Mouse (Mus musculus) limb, embryonic 10.5 days (tissue): Measurements from ENCODE around the gene Tsen34. TPM values are rescaled to one million over a fixed set of nuclear protein-coding genes. Genes with fewer than 3 reads are reported as not detected.
A peak's percentile ranks its signal among the peaks of the same experiment; 100 is the strongest.
"Not testable (repeated sequence)": the region's sequence is repeated elsewhere in the genome, so short reads cannot be mapped to it uniquely, and the experiment has no call there.

ENCODE experiments used
- DNase-seq: peaks from one replicate; pipeline ENCODE4 v3.0.0-alpha.2; 2017; ENCODE audit warnings: low spot score
- H3K27ac ChIP-seq: fragments of 300-500 bp; sonication (generic); 2 replicates; pipeline ENCODE4 v1.5.1; 2016; ENCODE audit warnings: mild to moderate bottlenecking
- H3K27me3 ChIP-seq: fragments of 300-500 bp; sonication (generic); 2 replicates; pipeline ENCODE4 v1.6.1; 2016; ENCODE audit warnings: low read depth, mild to moderate bottlenecking; ENCODE audit not compliant: poor library complexity, severe bottlenecking
- H3K36me3 ChIP-seq: fragments of 300-500 bp; sonication (generic); 2 replicates; pipeline ENCODE4 v1.6.1; 2016; ENCODE audit warnings: mild to moderate bottlenecking, moderate library complexity
- H3K4me1 ChIP-seq: fragments of 300-500 bp; sonication (generic); 2 replicates; pipeline ENCODE4 v1.6.1; 2016
- H3K4me3 ChIP-seq: fragments of 300-500 bp; sonication (generic); 2 replicates; pipeline ENCODE4 v1.5.1; 2016; ENCODE audit warnings: mild to moderate bottlenecking, moderate library complexity
- H3K9me3 ChIP-seq: fragments of 300-500 bp; sonication (generic); replicated peaks from 2 replicates; pipeline ENCODE4 v1.6.1; 2016; ENCODE audit warnings: mild to moderate bottlenecking
- WGBS: fragments of 180-500 bp; shearing (Covaris S2); methylation state at CpG from one replicate; pipeline ENCODE4 v1.1.7; 2016; 5-methylcytosine and 5-hydroxymethylcytosine counted together
- microRNA-seq: library from miRNA; unstranded; fragments of <30 nt; microRNA quantifications from one replicate; pipeline ENCODE4, GENCODE M21; 2017
- polyA plus RNA-seq: library from polyadenylated mRNA; unstranded; fragments of >200 nt; fragmentation: Nextera tagmentation; extraction: Ambion mirVana; gene quantifications from 2 replicates; pipeline ENCODE4 v1.2.1, GENCODE M21; 2016

The Tsen34 gene
- polyA plus RNA-seq, 1 experiment from 2014 or later, result 357 TPM

- H3K27ac ChIP-seq, H3K4me1 ChIP-seq, DNase-seq, H3K27me3 ChIP-seq, H3K4me3 ChIP-seq, H3K9me3 ChIP-seq: not testable (repeated sequence)
- WGBS, result 40% methylated on average over 5 of the region's 5 CpGs
- H3K36me3 ChIP-seq, result peaks cover 41% of the 10 kb centered on the region
These were observed 15.9 kb downstream of the Tsen34 start for GRCm38 (mm10) chr7:3708447-3708980.

DNA sequence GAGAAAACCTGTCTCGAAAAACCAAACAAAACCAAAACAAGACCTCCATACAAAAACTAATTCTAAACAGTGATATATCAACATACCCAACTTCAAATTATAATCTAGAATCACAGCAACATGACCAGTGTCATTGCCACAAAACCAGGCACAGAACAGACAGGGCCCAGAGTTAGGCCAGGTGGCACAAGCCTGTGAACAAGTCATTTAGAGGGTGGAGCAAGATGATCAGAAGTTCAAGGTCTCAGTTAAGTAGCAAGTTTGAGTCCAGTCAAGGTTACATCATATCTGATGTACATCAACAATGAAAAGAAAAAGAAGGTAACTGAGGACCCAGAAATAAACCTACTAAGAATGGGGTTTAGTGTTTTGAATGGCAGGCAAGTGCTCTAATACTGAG, 16.3 kb downstream of the Tsen34 start:
- Histone ChIP-seq H3K36me3 (peaks cover 41% of the 10 kb centered on the region), H3K9me3 (no peaks in the 10 kb centered on the region), H3K27ac (no peak overlapping the region), H3K27me3 (no peaks in the 10 kb centered on the region), H3K4me1 (peaks cover 9% of the 10 kb centered on the region), H3K4me3 (no peak overlapping the region)
- WGBS, result 81% methylated on average over 1 of the region's 1 CpGs
- no peak for DNase-seq

- Histone ChIP-seq H3K27ac (no peak overlapping the region), H3K9me3 (no peaks in the 10 kb centered on the region), H3K4me1 (no peaks in the 10 kb centered on the region), H3K4me3 (no peak overlapping the region), H3K36me3 (peaks cover 8% of the 10 kb centered on the region), H3K27me3 (no peaks in the 10 kb centered on the region)
- DNase-seq, result no peak
- 55% methylated on average over 5 of the region's 5 CpGs for WGBS
These were observed 19.7 kb downstream of the Tsen34 start for GRCm38 (mm10) chr7:3712264-3712942.

- no peak for DNase-seq
- Histone ChIP-seq H3K9me3 (no peaks in the 10 kb centered on the region), H3K4me3 (no peak overlapping the region), H3K36me3 (no peaks in the 10 kb centered on the region), H3K27me3 (no peaks in the 10 kb centered on the region), H3K27ac (no peak overlapping the region), H3K4me1 (no peaks in the 10 kb centered on the region)
- WGBS, result 70% methylated on average over 1 of the region's 1 CpGs
These were observed 22.6 kb downstream of the Tsen34 start for GRCm38 (mm10) chr7:3715249-3715648.

- H3K4me1 ChIP-seq, H3K27ac ChIP-seq, H3K27me3 ChIP-seq, DNase-seq, H3K9me3 ChIP-seq, H3K36me3 ChIP-seq, H3K4me3 ChIP-seq: not testable (repeated sequence)
- WGBS, result 33% methylated on average over 1 of the region's 3 CpGs
These were observed 27.6 kb downstream of the Tsen34 start, which contains the start of gene Pirb for GRCm38 (mm10) chr7:3720268-3720667. Gene Pirb (minus strand): TSS chr7:3720391.

- H3K4me3 ChIP-seq, H3K27ac ChIP-seq, H3K27me3 ChIP-seq, H3K36me3 ChIP-seq, H3K9me3 ChIP-seq, DNase-seq, H3K4me1 ChIP-seq: not testable (repeated sequence)
These were observed 32.8 kb downstream of the Tsen34 start for GRCm38 (mm10) chr7:3725459-3725858.

DNA sequence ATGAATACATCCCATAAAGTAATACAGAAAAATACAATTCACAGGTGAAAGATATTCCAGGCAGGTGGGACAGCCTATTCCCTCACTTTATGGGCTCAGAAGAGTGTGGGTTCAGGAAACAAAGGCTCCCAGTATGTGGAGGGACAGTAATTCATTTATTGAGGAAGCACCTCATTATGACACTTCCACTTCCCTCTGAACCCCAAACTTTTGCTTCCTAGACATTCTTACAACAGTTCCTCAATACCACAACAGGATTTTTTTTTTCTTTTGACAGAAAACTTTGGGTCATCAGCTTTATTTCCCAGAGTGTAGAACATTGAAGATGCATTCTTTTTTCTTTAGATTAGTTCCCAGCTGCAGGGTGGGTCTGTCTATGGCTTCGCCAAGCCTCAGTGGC, 40.0 kb downstream of the Tsen34 start:
- not testable (repeated sequence) for H3K4me3 ChIP-seq, H3K9me3 ChIP-seq, H3K27me3 ChIP-seq, H3K36me3 ChIP-seq, H3K4me1 ChIP-seq, DNase-seq, H3K27ac ChIP-seq
- no CpG with 5 or more reads among the region's 1 CpGs for WGBS

Small RNAs within 50 kb of the gene (microRNA-seq; reads per million reads assigned to microRNA genes)
- gene Mir3572, result 2.9 reads per million, percentile 1 among the genes with 10 or more reads in this experiment

Other genes starting within 250 kb of the Tsen34 start
- gene Tarm1, start 190.2 kb upstream of the Tsen34 start, polyA plus RNA-seq, result not detected in 2 replicates
- not detected in 2 replicates for gene Oscar, start 76.7 kb upstream of the Tsen34 start, polyA plus RNA-seq
- 360 and 392 TPM in 2 replicates for gene Ndufa3, start 75.5 kb upstream of the Tsen34 start, polyA plus RNA-seq
- gene Tfpt, start 62.9 kb upstream of the Tsen34 start, polyA plus RNA-seq, result 33.3 and 36.0 TPM in 2 replicates
- gene Prpf31, start 62.9 kb upstream of the Tsen34 start, polyA plus RNA-seq, result 181 and 186 TPM in 2 replicates
- gene Cnot3, start 47.6 kb upstream of the Tsen34 start, polyA plus RNA-seq, result 80.3 and 94.7 TPM in 2 replicates
- gene Leng1, start 27.0 kb upstream of the Tsen34 start, polyA plus RNA-seq, result 13.2 and 15.2 TPM in 2 replicates
- 4.2 and 5.0 TPM in 2 replicates for gene Tmc4, start 15.3 kb upstream of the Tsen34 start, polyA plus RNA-seq
- gene Mboat7, start 660 bp downstream of the Tsen34 start, polyA plus RNA-seq, result 39.0 and 46.5 TPM in 2 replicates
- 1,366 and 1,587 TPM in 2 replicates for gene Rps9, start 11.1 kb downstream of the Tsen34 start, polyA plus RNA-seq
- 0.08 and 0.13 TPM in 2 replicates for gene Pirb, start 27.5 kb downstream of the Tsen34 start, polyA plus RNA-seq
- not detected in 2 replicates for gene Gm15448, start 132.8 kb downstream of the Tsen34 start, polyA plus RNA-seq
- not detected in 2 replicates for gene Pira2, start 152.2 kb downstream of the Tsen34 start, polyA plus RNA-seq
- not detected in 2 replicates for gene Gm14548, start 205.3 kb downstream of the Tsen34 start, polyA plus RNA-seq
- not detected in 2 replicates for gene Lilra6, start 222.6 kb downstream of the Tsen34 start, polyA plus RNA-seq